Mouse (Mus musculus): ENCODE measurements around the gene Vps33b. TPM values are rescaled to one million over a fixed set of nuclear protein-coding genes. Genes with fewer than 3 reads are reported as not detected.

Vps33b gene
- polyA plus RNA-seq, 1 experiment, result not detected

GRCm38 (mm10) chr7:80238542-80238941 is 30.9 kb upstream of the Vps33b start:
- no peak for TF ChIP-seq CTCF (IDR thresholded peaks at IDR 0.05; ENCODE audit: insufficient read depth, low read depth, low read length)
- no peak for TF ChIP-seq POLR2A (IDR thresholded peaks at IDR 0.05; ENCODE audit: insufficient read depth, low read depth, low read length)
- WGBS, result 89% methylated on average over 10 of the region's 10 CpGs
- H3K4me1 ChIP-seq (ENCODE audit: control insufficient read depth, insufficient read depth, low read length), result peaks cover 6% of the 10 kb centered on the region; the same call in 1 of the 2 replicates
- no peak overlapping the region for H3K4me3 ChIP-seq (ENCODE audit: insufficient read depth, low read depth, low read length)
- no peak overlapping the region for H3K27ac ChIP-seq (ENCODE audit: insufficient read depth, low read depth, low read length)

DNA sequence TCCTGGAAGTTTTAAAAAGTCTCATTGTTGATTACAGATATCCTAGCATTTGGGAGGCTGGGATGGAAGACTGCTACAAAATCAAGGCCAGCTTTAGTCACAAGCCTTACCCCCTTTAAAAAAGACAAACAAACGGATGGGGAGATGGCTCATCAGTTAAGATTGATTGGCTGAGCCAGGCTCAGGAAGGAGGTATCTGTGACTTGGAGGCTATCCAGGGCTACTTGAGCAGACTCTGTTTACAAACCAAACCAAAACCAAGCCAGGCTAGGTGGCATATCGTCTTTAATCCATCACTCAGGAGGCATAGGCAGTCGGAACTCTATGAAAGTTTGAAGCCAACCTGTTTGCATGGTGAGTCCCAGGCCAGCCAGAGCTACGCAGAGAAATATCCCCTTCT is 27.8 kb upstream of the Vps33b start:
- no peak for TF ChIP-seq CTCF (IDR thresholded peaks at IDR 0.05; ENCODE audit: insufficient read depth, low read depth, low read length)
- no peak for TF ChIP-seq POLR2A (IDR thresholded peaks at IDR 0.05; ENCODE audit: insufficient read depth, low read depth, low read length)
- peaks cover 3% of the 10 kb centered on the region for H3K4me1 ChIP-seq (ENCODE audit: control insufficient read depth, insufficient read depth, low read length)
- H3K4me3 ChIP-seq (ENCODE audit: insufficient read depth, low read depth, low read length), result no peak overlapping the region
- 93% methylated on average over 4 of the region's 4 CpGs for WGBS
- no peak overlapping the region for H3K27ac ChIP-seq (ENCODE audit: insufficient read depth, low read depth, low read length)

- TF ChIP-seq POLR2A (IDR thresholded peaks at IDR 0.05; ENCODE audit: insufficient read depth, low read depth, low read length) (no peak), CTCF (IDR thresholded peaks at IDR 0.05; ENCODE audit: insufficient read depth, low read depth, low read length) (no peak)
- 93% methylated on average over 4 of the region's 4 CpGs for WGBS
- Histone ChIP-seq H3K4me1 (ENCODE audit: control insufficient read depth, insufficient read depth, low read length) (peaks cover 3% of the 10 kb centered on the region), H3K27ac (ENCODE audit: insufficient read depth, low read depth, low read length) (no peak overlapping the region), H3K4me3 (ENCODE audit: insufficient read depth, low read depth, low read length) (no peak overlapping the region)
Measured at GRCm38 (mm10) chr7:80244851-80245250, 24.6 kb upstream of the Vps33b start.

DNA sequence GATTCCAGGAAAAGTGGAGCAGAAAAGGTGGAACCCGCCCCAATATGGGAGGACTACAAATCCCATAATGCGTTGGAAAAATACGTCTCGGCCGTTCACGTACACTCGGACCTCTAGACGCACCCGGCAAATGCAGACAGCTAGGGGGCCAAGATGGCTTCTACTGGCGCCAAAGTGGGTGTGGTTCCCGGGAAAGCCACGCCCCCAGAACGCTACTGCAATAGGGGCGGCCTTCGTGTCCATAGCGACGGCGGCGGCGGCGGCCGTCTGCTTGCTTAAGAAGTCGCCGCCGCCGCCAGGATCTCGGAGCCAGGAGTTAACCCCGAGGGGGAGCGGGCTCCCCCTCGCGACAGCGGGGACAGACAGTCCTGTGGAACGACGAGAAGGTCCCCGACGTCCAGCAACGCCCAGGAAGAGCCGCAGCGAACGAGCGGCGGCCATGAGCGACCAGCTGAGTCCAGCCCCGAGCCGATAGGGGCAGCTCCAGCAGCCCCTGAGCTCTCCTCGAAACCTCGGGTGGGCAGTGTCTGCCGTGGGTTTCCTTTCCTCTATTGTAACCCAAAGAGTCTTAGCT is 23.2 kb upstream of the Vps33b start, which contains the start of gene Ttll13:
Gene Ttll13, plus strand, starts transcription at position 229 of the 574 bp plus-strand sequence.
- H3K4me3 ChIP-seq (ENCODE audit: insufficient read depth, low read depth, low read length), result peak within 1 kb of the TSS; percentile 96
- under 1% methylated on average over 48 of the region's 48 CpGs for WGBS
- H3K4me1 ChIP-seq (ENCODE audit: control insufficient read depth, insufficient read depth, low read length), result peaks cover 3% of the 10 kb centered on the region
- peak; percentile 25; the same call in 1 of the 2 replicates for TF ChIP-seq CTCF (IDR thresholded peaks at IDR 0.05; ENCODE audit: insufficient read depth, low read depth, low read length)
- TF ChIP-seq POLR2A (IDR thresholded peaks at IDR 0.05; ENCODE audit: insufficient read depth, low read depth, low read length), result peak; percentile 77
- H3K27ac ChIP-seq (ENCODE audit: insufficient read depth, low read depth, low read length), result peak within 1 kb of the TSS; percentile 75

GRCm38 (mm10) chr7:80246859-80247258 is 22.6 kb upstream of the Vps33b start:
- H3K27ac ChIP-seq (ENCODE audit: insufficient read depth, low read depth, low read length), result no peak overlapping the region
- H3K4me3 ChIP-seq (ENCODE audit: insufficient read depth, low read depth, low read length), result no peak overlapping the region
- 51% methylated on average over 7 of the region's 7 CpGs for WGBS
- H3K4me1 ChIP-seq (ENCODE audit: control insufficient read depth, insufficient read depth, low read length), result peaks cover 3% of the 10 kb centered on the region
- TF ChIP-seq CTCF (IDR thresholded peaks at IDR 0.05; ENCODE audit: insufficient read depth, low read depth, low read length), result no peak
- no peak for TF ChIP-seq POLR2A (IDR thresholded peaks at IDR 0.05; ENCODE audit: insufficient read depth, low read depth, low read length)

DNA sequence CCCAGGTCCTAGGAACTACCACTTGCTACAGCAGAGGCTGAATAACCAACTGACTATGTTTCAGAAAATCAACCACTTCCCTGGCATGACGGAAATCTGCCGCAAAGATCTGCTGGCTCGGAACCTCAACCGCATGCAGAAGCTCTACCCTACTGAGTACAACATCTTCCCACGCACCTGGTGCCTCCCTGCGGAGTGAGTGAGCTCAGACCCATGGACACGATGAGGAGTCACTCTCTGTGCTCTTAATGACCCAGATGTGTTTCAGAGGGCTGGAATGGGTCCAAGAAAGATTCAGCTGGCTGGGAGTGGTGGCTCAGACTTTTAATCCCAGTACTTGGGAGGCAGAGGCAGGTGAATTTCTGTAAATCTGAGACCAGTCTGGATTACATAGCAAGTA is 17.0 kb upstream of the Vps33b start:
- TF ChIP-seq CTCF (IDR thresholded peaks at IDR 0.05; ENCODE audit: insufficient read depth, low read depth, low read length) (no peak), POLR2A (IDR thresholded peaks at IDR 0.05; ENCODE audit: insufficient read depth, low read depth, low read length) (no peak)
- 77% methylated on average over 7 of the region's 7 CpGs for WGBS
- H3K4me1 ChIP-seq (ENCODE audit: control insufficient read depth, insufficient read depth, low read length), result no peaks in the 10 kb centered on the region

DNA sequence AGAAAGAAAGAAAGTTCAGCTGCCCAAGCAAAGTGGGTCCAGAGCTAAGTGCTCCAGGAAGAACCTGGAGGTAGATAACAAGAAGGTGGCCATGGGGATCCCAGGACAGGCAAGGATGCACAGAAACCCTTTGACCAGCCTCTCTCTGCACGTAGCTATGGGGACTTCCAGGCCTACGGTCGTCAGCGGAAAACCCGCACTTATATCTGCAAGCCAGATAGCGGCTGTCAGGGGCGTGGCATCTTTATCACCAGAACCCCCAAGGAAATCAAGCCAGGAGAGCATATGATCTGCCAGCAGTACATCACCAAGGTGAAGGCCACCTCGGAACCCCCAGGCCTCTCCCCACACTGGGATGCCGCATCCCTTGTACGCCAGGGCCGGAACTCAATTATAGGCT is 16.6 kb upstream of the Vps33b start:
- Histone ChIP-seq H3K4me1 (ENCODE audit: control insufficient read depth, insufficient read depth, low read length) (no peaks in the 10 kb centered on the region), H3K4me3 (ENCODE audit: insufficient read depth, low read depth, low read length) (no peak overlapping the region), H3K27ac (ENCODE audit: insufficient read depth, low read depth, low read length) (no peak overlapping the region)
- 86% methylated on average over 11 of the region's 11 CpGs for WGBS
- no peak for TF ChIP-seq CTCF (IDR thresholded peaks at IDR 0.05; ENCODE audit: insufficient read depth, low read depth, low read length)
- no peak for TF ChIP-seq POLR2A (IDR thresholded peaks at IDR 0.05; ENCODE audit: insufficient read depth, low read depth, low read length)

More for the DNA sequence above, 17.0 kb upstream of the Vps33b start:
- no peak overlapping the region for H3K4me3 ChIP-seq (ENCODE audit: insufficient read depth, low read depth, low read length)
- H3K27ac ChIP-seq (ENCODE audit: insufficient read depth, low read depth, low read length), result no peak overlapping the region

DNA sequence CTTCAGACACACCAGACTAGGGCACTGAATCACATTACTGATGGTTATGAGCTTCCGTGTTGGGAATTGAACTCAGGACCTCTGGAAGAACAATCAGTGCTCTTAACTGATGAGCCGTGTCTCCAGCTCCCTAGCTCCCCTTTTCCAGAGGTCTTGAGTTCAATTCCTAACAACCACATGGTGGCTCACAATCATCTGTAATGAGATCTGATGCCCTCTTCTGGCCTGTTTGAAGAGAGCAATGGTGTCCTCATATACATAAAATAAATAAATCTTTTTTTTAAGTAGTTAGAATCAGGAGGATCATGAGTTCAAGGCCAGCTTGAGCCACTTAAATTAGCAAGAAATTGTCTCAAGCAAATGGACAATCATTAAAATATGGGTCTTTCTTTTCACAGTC is 13.5 kb upstream of the Vps33b start:
- Histone ChIP-seq H3K4me3 (ENCODE audit: insufficient read depth, low read depth, low read length) (no peak overlapping the region), H3K4me1 (ENCODE audit: control insufficient read depth, insufficient read depth, low read length) (peaks cover 4% of the 10 kb centered on the region), H3K27ac (ENCODE audit: insufficient read depth, low read depth, low read length) (no peak overlapping the region)
- 65% methylated on average over 2 of the region's 2 CpGs for WGBS
- TF ChIP-seq CTCF (IDR thresholded peaks at IDR 0.05; ENCODE audit: insufficient read depth, low read depth, low read length), result no peak
- TF ChIP-seq POLR2A (IDR thresholded peaks at IDR 0.05; ENCODE audit: insufficient read depth, low read depth, low read length), result no peak

DNA sequence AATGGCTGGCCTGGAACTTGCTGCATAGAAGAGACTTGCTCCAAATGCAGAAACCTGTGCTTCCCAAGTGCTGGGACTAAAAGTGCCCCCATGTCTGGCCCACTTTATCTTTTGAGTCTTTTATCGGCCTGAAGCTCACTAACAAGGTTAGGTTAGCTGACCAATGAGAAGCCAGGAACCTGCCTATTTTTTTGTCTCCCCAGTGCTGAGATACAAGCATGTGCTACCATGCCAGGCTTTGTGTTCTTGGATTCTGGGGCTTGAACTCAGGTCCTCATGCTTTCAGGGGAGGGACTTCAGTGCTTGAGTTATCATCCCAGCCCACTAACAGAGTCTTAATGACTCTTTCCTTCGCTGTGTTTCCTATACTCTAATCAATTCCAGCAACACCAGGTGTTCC is 11.7 kb upstream of the Vps33b start:
- TF ChIP-seq CTCF (IDR thresholded peaks at IDR 0.05; ENCODE audit: insufficient read depth, low read depth, low read length), result no peak
- no peak for TF ChIP-seq POLR2A (IDR thresholded peaks at IDR 0.05; ENCODE audit: insufficient read depth, low read depth, low read length)

More for the DNA sequence above, 11.7 kb upstream of the Vps33b start:
- H3K27ac ChIP-seq (ENCODE audit: insufficient read depth, low read depth, low read length), result no peak overlapping the region
- 66% methylated on average over 2 of the region's 2 CpGs for WGBS
- peaks cover 4% of the 10 kb centered on the region for H3K4me1 ChIP-seq (ENCODE audit: control insufficient read depth, insufficient read depth, low read length)
- H3K4me3 ChIP-seq (ENCODE audit: insufficient read depth, low read depth, low read length), result no peak overlapping the region
